Mouse (Mus musculus): ENCODE measurements around the gene Ang. TPM values are rescaled to one million over a fixed set of nuclear protein-coding genes. Genes with fewer than 3 reads are reported as not detected.

Gene Ang
- total and polyA plus RNA-seq, 2 experiments from 2014 or later = 4.0 to 4.9 TPM

DNA sequence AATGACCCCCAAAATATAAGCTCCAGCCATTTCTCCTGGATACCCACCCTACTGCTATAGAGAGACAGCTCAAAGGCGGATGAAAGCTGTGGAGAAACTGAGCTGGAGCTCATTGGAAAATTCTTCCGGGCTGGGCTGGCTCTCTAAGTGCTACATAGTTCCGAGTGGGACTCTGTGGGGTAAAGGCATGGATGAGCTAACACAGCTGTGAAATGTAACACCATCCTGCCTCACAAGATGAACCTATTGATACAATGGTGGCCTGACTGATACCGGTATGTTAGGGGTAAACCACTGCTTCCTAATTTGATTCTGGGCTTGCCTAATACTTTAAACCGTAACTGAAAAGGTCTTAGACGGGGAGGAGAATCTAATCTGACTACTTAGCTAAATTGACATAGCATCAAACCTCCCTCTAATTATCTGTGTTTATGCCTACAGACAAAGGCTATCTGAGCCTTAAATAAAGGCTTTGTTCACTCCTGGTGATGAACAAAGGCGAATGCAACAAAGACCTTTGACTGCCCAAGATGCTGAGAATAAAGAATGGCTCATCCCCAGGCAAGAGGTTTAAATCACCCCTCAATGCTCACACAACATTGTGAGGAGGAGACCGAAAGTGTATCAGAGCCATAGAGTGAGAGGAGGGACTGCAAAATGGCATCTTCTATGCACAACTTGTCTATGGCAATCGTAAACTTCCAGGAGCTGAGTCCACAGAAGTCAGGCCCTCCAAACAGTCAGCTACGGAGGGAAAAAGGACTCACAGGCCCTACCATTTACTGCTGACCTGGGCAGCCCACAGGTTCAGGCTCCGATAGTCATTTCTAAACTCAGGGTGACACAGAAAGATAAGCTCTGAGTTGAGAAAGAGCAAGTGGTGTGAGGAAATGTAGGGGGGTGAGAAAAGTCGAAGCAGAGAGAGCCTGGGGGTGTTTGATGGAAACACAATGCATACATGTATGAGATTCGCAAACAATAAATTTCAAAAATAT is 36.4 kb upstream of the Ang start:
- Histone ChIP-seq H3K9me3 (ENCODE audit: low read length) (no peaks in the 10 kb centered on the region), H3K4me3 (ENCODE audit: low read depth, low read length) (no peak overlapping the region), H3K4me2 (ENCODE audit: low read depth) (no peak overlapping the region), H3K4me1 (ENCODE audit: insufficient read depth) (no peaks in the 10 kb centered on the region), H3K9ac (no peak overlapping the region), H3K36me3 (ENCODE audit: insufficient read depth) (no peaks in the 10 kb centered on the region), H3K27me3 (ENCODE audit: insufficient read depth, low read length) (no peaks in the 10 kb centered on the region), H3K27ac (ENCODE audit: low read depth, low read length) (no peak overlapping the region)
- 29% methylated on average over 13 of the region's 13 CpGs for WGBS
- TF ChIP-seq CTCF (IDR thresholded peaks at IDR 0.05; ENCODE audit: low read depth) = no peak
- DNase-seq = no peak
- ATAC-seq = no peak

DNA sequence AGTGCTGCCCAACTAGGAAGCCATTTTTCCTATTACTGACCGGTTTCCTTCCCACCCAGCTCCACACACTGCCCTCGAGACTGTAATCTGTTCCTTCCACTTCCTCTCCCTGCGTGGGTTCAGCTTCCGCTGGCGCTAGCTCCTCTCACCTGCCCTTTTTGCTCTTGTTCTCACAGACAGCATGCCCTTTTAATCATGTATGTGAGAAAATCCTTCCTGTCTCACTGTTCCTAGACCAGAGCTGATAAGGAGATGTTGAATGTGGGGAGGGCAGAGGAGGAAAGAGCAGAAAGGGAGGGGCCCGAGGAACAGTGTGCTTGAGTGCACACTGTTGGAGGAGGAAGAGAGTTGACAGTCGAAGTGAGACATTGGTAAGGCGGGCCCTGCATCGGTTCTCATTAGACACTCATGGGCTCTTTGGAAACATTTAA is 33.5 kb upstream of the Ang start, which contains the start of gene Rnase12:
Gene Rnase12, minus strand, starts transcription at position 261 of the 431 bp plus-strand sequence.
- Histone ChIP-seq H3K9me3 (ENCODE audit: low read length) (no peaks in the 10 kb centered on the region), H3K4me2 (ENCODE audit: low read depth) (no peak within 1 kb of the TSS), H3K36me3 (ENCODE audit: insufficient read depth) (no peaks in the 10 kb centered on the region), H3K27me3 (ENCODE audit: insufficient read depth, low read length) (no peaks in the 10 kb centered on the region; the same call in 1 of the 2 replicates), H3K9ac (no peak within 1 kb of the TSS), H3K4me3 (ENCODE audit: low read depth, low read length) (no peak within 1 kb of the TSS), H3K27ac (ENCODE audit: low read depth, low read length) (no peak within 1 kb of the TSS), H3K4me1 (ENCODE audit: insufficient read depth) (no peaks in the 10 kb centered on the region)
- WGBS = 72% methylated on average over 9 of the region's 9 CpGs
- DNase-seq (no peak), ATAC-seq (no peak)
- TF ChIP-seq CTCF (IDR thresholded peaks at IDR 0.05; ENCODE audit: low read depth) = no peak

DNA sequence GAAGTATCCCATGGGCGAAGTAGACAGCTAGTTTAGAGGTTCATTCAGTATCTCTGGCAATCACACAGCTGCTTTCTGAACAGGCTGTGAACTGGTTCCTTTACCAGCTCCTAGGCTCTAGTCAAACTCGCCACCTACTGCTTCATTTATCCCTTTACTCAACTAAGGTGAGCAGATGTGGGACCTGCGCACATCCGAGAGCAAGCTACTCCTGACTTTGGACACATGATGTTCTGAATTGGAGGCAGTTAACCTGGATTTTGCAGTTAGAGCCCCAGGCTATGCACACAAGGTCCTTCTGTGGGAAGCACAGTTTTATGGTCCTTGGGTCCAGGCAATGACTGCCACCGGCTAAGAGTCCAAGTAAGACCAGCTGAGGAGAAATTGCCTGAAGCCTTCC is 30.2 kb upstream of the Ang start:
- WGBS = 89% methylated on average over 5 of the region's 5 CpGs

DNA sequence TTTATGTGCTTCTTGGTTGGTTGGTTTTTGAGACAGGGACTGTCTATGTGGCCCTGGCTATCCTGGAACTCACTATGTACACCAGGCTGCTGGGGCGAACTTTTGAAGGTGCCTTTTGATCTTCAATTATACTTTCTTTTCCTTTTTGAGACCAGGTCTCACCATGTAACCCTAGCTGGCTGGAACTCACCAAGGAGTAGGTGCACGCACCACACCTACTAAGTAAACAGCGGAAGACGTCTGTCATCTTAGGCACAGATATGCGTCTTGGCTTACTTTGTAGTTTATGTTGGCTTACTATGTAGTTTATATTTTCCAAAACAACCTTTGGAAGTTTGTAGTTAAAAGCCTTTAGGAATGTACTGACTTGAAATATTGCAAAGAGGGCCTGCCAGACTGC is 22.0 kb upstream of the Ang start:
- DNase-seq = no peak
- WGBS = 97% methylated on average over 5 of the region's 5 CpGs
- Histone ChIP-seq H3K27ac (ENCODE audit: low read depth, low read length) (no peak overlapping the region), H3K9me3 (ENCODE audit: low read length) (no peaks in the 10 kb centered on the region), H3K4me2 (ENCODE audit: low read depth) (no peak overlapping the region), H3K9ac (no peak overlapping the region), H3K4me3 (ENCODE audit: low read depth, low read length) (no peak overlapping the region), H3K4me1 (ENCODE audit: insufficient read depth) (no peaks in the 10 kb centered on the region), H3K27me3 (ENCODE audit: insufficient read depth, low read length) (no peaks in the 10 kb centered on the region), H3K36me3 (ENCODE audit: insufficient read depth) (no peaks in the 10 kb centered on the region)
- no peak for TF ChIP-seq CTCF (IDR thresholded peaks at IDR 0.05; ENCODE audit: low read depth)
- no peak for ATAC-seq

More for the DNA sequence above, 30.2 kb upstream of the Ang start:
- Histone ChIP-seq H3K4me1 (ENCODE audit: insufficient read depth) (no peaks in the 10 kb centered on the region), H3K9me3 (ENCODE audit: low read length) (no peaks in the 10 kb centered on the region), H3K4me3 (ENCODE audit: low read depth, low read length) (no peak overlapping the region), H3K36me3 (ENCODE audit: insufficient read depth) (no peaks in the 10 kb centered on the region), H3K27me3 (ENCODE audit: insufficient read depth, low read length) (no peaks in the 10 kb centered on the region; the same call in 1 of the 2 replicates), H3K9ac (no peak overlapping the region), H3K27ac (ENCODE audit: low read depth, low read length) (no peak overlapping the region), H3K4me2 (ENCODE audit: low read depth) (no peak overlapping the region)
- ATAC-seq (no peak), DNase-seq (no peak)
- no peak for TF ChIP-seq CTCF (IDR thresholded peaks at IDR 0.05; ENCODE audit: low read depth)

DNA sequence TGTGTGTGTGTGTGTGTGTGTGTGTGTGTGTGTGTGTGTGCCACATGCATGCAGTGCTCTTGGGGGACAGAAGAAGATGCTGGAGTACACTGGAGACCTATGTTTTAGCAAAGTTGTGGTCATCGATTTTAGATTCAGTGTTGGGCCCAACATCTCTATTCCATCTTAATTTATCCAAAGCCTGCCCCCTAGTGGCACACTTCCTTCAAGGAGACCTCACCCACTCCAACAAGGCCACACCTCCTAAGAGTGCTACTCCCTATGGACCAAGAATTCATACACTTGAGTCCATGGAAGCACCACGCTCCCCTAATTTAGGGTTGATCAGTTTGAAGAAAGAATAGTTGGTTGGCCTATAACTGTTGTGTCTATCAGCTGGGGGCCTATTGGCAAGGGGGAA is 21.3 kb upstream of the Ang start:
- no peak overlapping the region for H3K27ac ChIP-seq (ENCODE audit: low read depth, low read length)
- H3K36me3 ChIP-seq (ENCODE audit: insufficient read depth) = no peaks in the 10 kb centered on the region
- H3K9ac ChIP-seq = no peak overlapping the region
- no peak overlapping the region for H3K4me2 ChIP-seq (ENCODE audit: low read depth)
- H3K9me3 ChIP-seq (ENCODE audit: low read length) = no peaks in the 10 kb centered on the region
- no peak overlapping the region for H3K4me3 ChIP-seq (ENCODE audit: low read depth, low read length)
- H3K27me3 ChIP-seq (ENCODE audit: insufficient read depth, low read length) = no peaks in the 10 kb centered on the region
- 93% methylated on average over 2 of the region's 2 CpGs for WGBS
- ATAC-seq (no peak), DNase-seq (no peak)
- peak; percentile 29 for TF ChIP-seq CTCF (IDR thresholded peaks at IDR 0.05; ENCODE audit: low read depth)
- H3K4me1 ChIP-seq (ENCODE audit: insufficient read depth) = no peaks in the 10 kb centered on the region

DNA sequence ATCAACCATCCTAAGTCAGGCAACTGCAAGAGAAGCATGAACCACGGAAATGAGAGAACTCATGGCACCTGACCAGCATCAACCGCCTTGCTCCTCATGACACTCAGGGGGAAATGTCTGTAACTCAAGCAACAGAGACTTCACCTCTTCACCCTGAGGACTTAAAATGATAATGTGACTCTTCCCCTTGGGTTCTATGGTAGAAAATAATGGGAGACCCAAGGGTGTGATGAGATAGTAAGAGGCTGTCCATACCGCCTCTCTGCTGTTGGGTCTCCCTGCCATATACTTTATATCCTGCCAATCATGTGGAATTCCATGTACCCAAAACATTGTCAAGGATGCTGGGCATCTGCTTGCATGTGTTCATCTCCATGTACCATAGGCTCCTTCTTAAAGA is 16.6 kb upstream of the Ang start, which contains the start of gene Olfr750:
Gene Olfr750, minus strand, starts transcription at position 101 of the 400 bp plus-strand sequence.
- Histone ChIP-seq H3K9me3 (ENCODE audit: low read length) (no peaks in the 10 kb centered on the region), H3K36me3 (ENCODE audit: insufficient read depth) (no peaks in the 10 kb centered on the region), H3K4me2 (ENCODE audit: low read depth) (no peak within 1 kb of the TSS), H3K27me3 (ENCODE audit: insufficient read depth, low read length) (no peaks in the 10 kb centered on the region), H3K9ac (no peak within 1 kb of the TSS), H3K4me1 (ENCODE audit: insufficient read depth) (no peaks in the 10 kb centered on the region), H3K4me3 (ENCODE audit: low read depth, low read length) (no peak within 1 kb of the TSS), H3K27ac (ENCODE audit: low read depth, low read length) (no peak within 1 kb of the TSS)
- no peak for ATAC-seq
- no peak for DNase-seq
- WGBS = 89% methylated on average over 3 of the region's 3 CpGs
- TF ChIP-seq CTCF (IDR thresholded peaks at IDR 0.05; ENCODE audit: low read depth) = no peak

DNA sequence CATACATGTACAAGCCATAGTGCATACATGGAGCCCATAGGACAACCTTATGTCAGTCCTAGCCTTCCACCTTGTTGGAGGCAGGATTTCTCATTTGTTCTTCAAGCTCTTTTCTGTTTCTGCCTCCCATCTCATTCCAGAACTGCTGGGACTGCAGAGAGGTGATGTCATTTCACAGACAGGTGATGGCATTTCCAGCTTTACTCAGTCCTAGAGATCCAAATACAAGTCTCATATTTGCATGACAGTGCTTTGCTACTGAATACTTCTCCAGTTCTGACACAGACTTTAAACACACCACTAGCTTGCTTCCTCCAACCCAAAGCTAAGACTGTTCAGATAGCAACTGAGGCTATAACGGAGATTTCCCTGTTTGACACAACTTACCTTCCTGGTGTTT is 11.8 kb upstream of the Ang start:
- no peaks in the 10 kb centered on the region for H3K9me3 ChIP-seq (ENCODE audit: low read length)
- H3K9ac ChIP-seq = no peak overlapping the region
- H3K27me3 ChIP-seq (ENCODE audit: insufficient read depth, low read length) = no peaks in the 10 kb centered on the region; the same call in 1 of the 2 replicates
- TF ChIP-seq CTCF (IDR thresholded peaks at IDR 0.05; ENCODE audit: low read depth) = no peak
- WGBS = 98% methylated on average over 1 of the region's 1 CpGs
- ATAC-seq (no peak), DNase-seq (no peak)
- no peak overlapping the region for H3K4me3 ChIP-seq (ENCODE audit: low read depth, low read length)
- no peak overlapping the region for H3K4me2 ChIP-seq (ENCODE audit: low read depth)
- no peaks in the 10 kb centered on the region for H3K36me3 ChIP-seq (ENCODE audit: insufficient read depth)
- H3K4me1 ChIP-seq (ENCODE audit: insufficient read depth) = no peaks in the 10 kb centered on the region
- no peak overlapping the region for H3K27ac ChIP-seq (ENCODE audit: low read depth, low read length)
